Comparison of ENCODE assay signal across 8 mouse cellular contexts in genomic region chr8:18388353-18388752, GRCm38 (mm10).
A peak's percentile ranks its signal among the peaks of the same experiment; 100 is the strongest.
DNase-seq lines count a peak whose midpoint lies in the region; ATAC-seq and TF ChIP-seq lines count a peak whose summit lies in the region.

No protein-coding gene starts in this region.

- DNase-seq in adrenal gland, adult 18-20 months (ENCODE audit: low spot score in 2 of 2): peak; percentile 12 to 32
- no peak for DNase-seq in adrenal gland, adult 8-10 months
- peak; percentile 9 for DNase-seq in A20 (ENCODE audit: low read depth, low spot score)
- peak; percentile 3 for DNase-seq in cerebellum, adult 11-12 months
- peak; percentile 19 to 53 for DNase-seq in layer of hippocampus, adult 2 months (ENCODE audit: low spot score in 2 of 2)

- no peaks in the 10 kb centered on the region for H3K27me3 ChIP-seq in forebrain, embryonic 15.5 days
- H3K27me3 ChIP-seq in midbrain, embryonic 12.5 days: no peaks in the 10 kb centered on the region

- ATAC-seq in forebrain, embryonic 15.5 days (replicated peaks): peak; percentile 48; the same call in 1 of the 2 replicates
- ATAC-seq in midbrain, embryonic 12.5 days (ENCODE audit: low FRiP score, low read depth): peak; percentile 74
- ATAC-seq in megakaryocyte-erythroid progenitor cell, adult 5-6 weeks (replicated peaks; ENCODE audit: low FRiP score, low TSS enrichment, poor library complexity, severe bottlenecking): no peak

- H3K9me3 ChIP-seq in forebrain, embryonic 15.5 days: no peaks in the 10 kb centered on the region
- H3K9me3 ChIP-seq in midbrain, embryonic 12.5 days: no peaks in the 10 kb centered on the region

- 2% methylated on average over 5 of the region's 5 CpGs for WGBS in forebrain, embryonic 15.5 days
- WGBS in midbrain, embryonic 12.5 days: 8% methylated on average over 5 of the region's 5 CpGs

- peak; percentile 82 for TF ChIP-seq CTCF in layer of hippocampus, adult 2 months (conservative IDR thresholded peaks at IDR 0.05)

- H3K4me1 ChIP-seq in forebrain, embryonic 15.5 days: no peaks in the 10 kb centered on the region
- H3K4me1 ChIP-seq in midbrain, embryonic 12.5 days: no peaks in the 10 kb centered on the region

- no peak overlapping the region for H3K4me3 ChIP-seq in forebrain, embryonic 15.5 days
- H3K4me3 ChIP-seq in layer of hippocampus, adult 2 months: no peak overlapping the region
- no peak overlapping the region for H3K4me3 ChIP-seq in midbrain, embryonic 12.5 days

- H3K4me2 ChIP-seq in forebrain, embryonic 15.5 days (replicated peaks): no peak overlapping the region
- no peak overlapping the region for H3K4me2 ChIP-seq in midbrain, embryonic 12.5 days (replicated peaks)

- H3K9ac ChIP-seq in forebrain, embryonic 15.5 days (replicated peaks): no peak overlapping the region
- H3K9ac ChIP-seq in midbrain, embryonic 12.5 days (replicated peaks): no peak overlapping the region

- no peak overlapping the region for H3K27ac ChIP-seq in forebrain, embryonic 15.5 days (replicated peaks)
- no peak overlapping the region for H3K27ac ChIP-seq in layer of hippocampus, adult 2 months
- no peak overlapping the region for H3K27ac ChIP-seq in midbrain, embryonic 12.5 days (replicated peaks)

- no peaks in the 10 kb centered on the region for H3K36me3 ChIP-seq in forebrain, embryonic 15.5 days
- no peaks in the 10 kb centered on the region for H3K36me3 ChIP-seq in midbrain, embryonic 12.5 days
